Comparison of ENCODE assay signal across 8 mouse cellular contexts in genomic region chr7:19095751-19096110, GRCm38 (mm10). TPM values are rescaled to one million over a fixed set of nuclear protein-coding genes. Genes with fewer than 3 reads are reported as not detected.
DNase-seq lines count a peak whose midpoint lies in the region; ATAC-seq and TF ChIP-seq lines count a peak whose summit lies in the region.

No protein-coding gene starts in this region.

- H3K27ac ChIP-seq in embryonic facial prominence, embryonic 10.5 days (replicated peaks) = peak overlapping the region; percentile 96
- H3K27ac ChIP-seq in heart, embryonic 13.5 days (replicated peaks) = peak overlapping the region; percentile 99
- peak overlapping the region; percentile 96 for H3K27ac ChIP-seq in kidney, postnatal 0 days
- H3K27ac ChIP-seq in stomach, postnatal 0 days (replicated peaks) = peak overlapping the region; percentile 97

- peak overlapping the region; percentile 97 for H3K9ac ChIP-seq in heart, embryonic 13.5 days
- H3K9ac ChIP-seq in kidney, postnatal 0 days (ENCODE audit: low read depth, low read length) = peak overlapping the region; percentile 86
- peak overlapping the region; percentile 82 for H3K9ac ChIP-seq in stomach, postnatal 0 days (ENCODE audit: low read length)

- peaks cover 63% of the 10 kb centered on the region for H3K4me1 ChIP-seq in embryonic facial prominence, embryonic 10.5 days
- H3K4me1 ChIP-seq in heart, embryonic 13.5 days = peaks cover 48% of the 10 kb centered on the region
- peaks cover 20% of the 10 kb centered on the region for H3K4me1 ChIP-seq in kidney, postnatal 0 days (replicated peaks; ENCODE audit: insufficient read depth, low read length)
- peaks cover 7% of the 10 kb centered on the region; the same call in 1 of the 2 replicates for H3K4me1 ChIP-seq in stomach, postnatal 0 days (replicated peaks; ENCODE audit: control insufficient read depth, insufficient read depth)

- peak overlapping the region; percentile 89 for H3K4me3 ChIP-seq in embryonic facial prominence, embryonic 10.5 days
- H3K4me3 ChIP-seq in heart, embryonic 13.5 days = peak overlapping the region; percentile 86
- peak overlapping the region; percentile 76 for H3K4me3 ChIP-seq in kidney, postnatal 0 days (replicated peaks; ENCODE audit: low read depth, low read length)
- H3K4me3 ChIP-seq in stomach, postnatal 0 days (ENCODE audit: low read depth, low read length) = peak overlapping the region; percentile 70

- peak; percentile 37 for DNase-seq in right cerebral cortex, postnatal 14 days
- no peak for DNase-seq in right cerebral cortex, adult 18-20 months
- DNase-seq in embryonic facial prominence, embryonic 10.5 days (ENCODE audit: low spot score) = peak; percentile 92
- DNase-seq in kidney, postnatal 0 days (ENCODE audit: low spot score) = peak; percentile 91
- DNase-seq in lung, postnatal 25 days (ENCODE audit: low spot score) = peak; percentile 48
- DNase-seq in stomach, postnatal 0 days (ENCODE audit: low spot score) = peak; percentile 75
- DNase-seq in natural killer cell, adult 2 months (ENCODE audit: low spot score in 2 of 2) = no peak

- H3K27me3 ChIP-seq in embryonic facial prominence, embryonic 10.5 days (replicated peaks; ENCODE audit: low read depth, poor library complexity, severe bottlenecking) = peaks cover 19% of the 10 kb centered on the region
- peaks cover 3% of the 10 kb centered on the region for H3K27me3 ChIP-seq in heart, embryonic 13.5 days (replicated peaks)
- H3K27me3 ChIP-seq in kidney, postnatal 0 days (ENCODE audit: insufficient read depth, low read length) = no peaks in the 10 kb centered on the region
- H3K27me3 ChIP-seq in stomach, postnatal 0 days (ENCODE audit: control insufficient read depth, insufficient read depth, low read length) = no peaks in the 10 kb centered on the region

- no peak for TF ChIP-seq EP300 in stomach, postnatal 0 days (optimal IDR thresholded peaks at IDR 0.05)

- WGBS in embryonic facial prominence, embryonic 10.5 days = under 1% methylated on average over 19 of the region's 19 CpGs
- under 1% methylated on average over 19 of the region's 19 CpGs for WGBS in heart, embryonic 13.5 days
- WGBS in kidney, postnatal 0 days = under 1% methylated on average over 17 of the region's 19 CpGs
- WGBS in stomach, postnatal 0 days = 1% methylated on average over 18 of the region's 19 CpGs

- H3K9me3 ChIP-seq in embryonic facial prominence, embryonic 10.5 days = no peaks in the 10 kb centered on the region; the same call in 1 of the 2 replicates
- no peaks in the 10 kb centered on the region for H3K9me3 ChIP-seq in heart, embryonic 13.5 days
- no peaks in the 10 kb centered on the region for H3K9me3 ChIP-seq in kidney, postnatal 0 days (replicated peaks; ENCODE audit: low read length)
- H3K9me3 ChIP-seq in stomach, postnatal 0 days (ENCODE audit: control insufficient read depth, low read length) = no peaks in the 10 kb centered on the region

- H3K36me3 ChIP-seq in embryonic facial prominence, embryonic 10.5 days (replicated peaks) = peaks cover 33% of the 10 kb centered on the region
- H3K36me3 ChIP-seq in heart, embryonic 13.5 days = peaks cover 30% of the 10 kb centered on the region
- H3K36me3 ChIP-seq in kidney, postnatal 0 days (ENCODE audit: insufficient read depth, low read length) = 0 out of 2 replicates have a peak, but pooled peaks cover 3% of the 10 kb centered on the region
- peaks cover 13% of the 10 kb centered on the region; the same call in 1 of the 2 replicates for H3K36me3 ChIP-seq in stomach, postnatal 0 days (ENCODE audit: control insufficient read depth, insufficient read depth, low read length)

- no peak for ATAC-seq in heart, embryonic 13.5 days (ENCODE audit: extremely low read depth, insufficient number of reproducible peaks, low FRiP score, low TSS enrichment)
- 0 out of 2 replicates have a peak, but pooled peaks have one; percentile 4 for ATAC-seq in kidney, postnatal 0 days (replicated peaks; ENCODE audit: low FRiP score, low read depth)
- ATAC-seq in stomach, postnatal 0 days (ENCODE audit: low FRiP score, low TSS enrichment) = peak; percentile 4; the same call in 1 of the 2 replicates

- H3K4me2 ChIP-seq in heart, embryonic 13.5 days = peak overlapping the region; percentile 92
- H3K4me2 ChIP-seq in kidney, postnatal 0 days (ENCODE audit: low read length) = peak overlapping the region; percentile 92
- H3K4me2 ChIP-seq in stomach, postnatal 0 days (replicated peaks; ENCODE audit: low read depth) = peak overlapping the region; percentile 83

- TF ChIP-seq CTCF in kidney, postnatal 0 days (IDR thresholded peaks at IDR 0.05; ENCODE audit: low read depth) = no peak
- TF ChIP-seq CTCF in stomach, postnatal 0 days (IDR thresholded peaks at IDR 0.05; ENCODE audit: low read depth) = 0 out of 2 replicates have a peak, but pooled peaks have one; percentile 3

RNA-seq across cellular contexts. Expression of gene Six5, which starts 1.3 kb away (rescaled TPM):
- polyA plus RNA-seq in embryonic facial prominence, embryonic 10.5 days (2016; fragmentation: Nextera tagmentation; extraction: Ambion mirVana) = 6.3 and 7.6 TPM in 2 replicates
- 5.9 and 6.0 TPM in 2 replicates for polyA plus RNA-seq in heart, embryonic 13.5 days (2015; fragmentation: Nextera tagmentation; extraction: Ambion mirVana)
- 7.6 and 7.9 TPM in 2 replicates for polyA plus RNA-seq in kidney, postnatal 0 days (2015; fragmentation: Nextera tagmentation; extraction: Ambion mirVana)
- 6.1 and 7.7 TPM in 2 replicates for polyA plus RNA-seq in stomach, postnatal 0 days (2015; fragmentation: Nextera tagmentation; extraction: Ambion mirVana)

RNA-seq across cellular contexts. Expression of gene Dmpk, which starts 12.1 kb away (rescaled TPM):
- 7.0 and 9.1 TPM in 2 replicates for polyA plus RNA-seq in embryonic facial prominence, embryonic 10.5 days (2016; fragmentation: Nextera tagmentation; extraction: Ambion mirVana)
- 19.3 and 20.0 TPM in 2 replicates for polyA plus RNA-seq in heart, embryonic 13.5 days (2015; fragmentation: Nextera tagmentation; extraction: Ambion mirVana)
- 9.4 and 11.6 TPM in 2 replicates for polyA plus RNA-seq in kidney, postnatal 0 days (2015; fragmentation: Nextera tagmentation; extraction: Ambion mirVana)
- polyA plus RNA-seq in stomach, postnatal 0 days (2015; fragmentation: Nextera tagmentation; extraction: Ambion mirVana) = 91.3 and 103 TPM in 2 replicates

RNA-seq across cellular contexts. Expression of gene Dmwd, which starts 19.7 kb away (rescaled TPM):
- 16.8 and 18.0 TPM in 2 replicates for polyA plus RNA-seq in embryonic facial prominence, embryonic 10.5 days (2016; fragmentation: Nextera tagmentation; extraction: Ambion mirVana)
- polyA plus RNA-seq in heart, embryonic 13.5 days (2015; fragmentation: Nextera tagmentation; extraction: Ambion mirVana) = 11.3 and 13.9 TPM in 2 replicates
- 12.2 and 16.9 TPM in 2 replicates for polyA plus RNA-seq in kidney, postnatal 0 days (2015; fragmentation: Nextera tagmentation; extraction: Ambion mirVana)
- polyA plus RNA-seq in stomach, postnatal 0 days (2015; fragmentation: Nextera tagmentation; extraction: Ambion mirVana) = 4.5 and 7.0 TPM in 2 replicates

RNA-seq across cellular contexts. Expression of gene Gm4969, which starts 22.4 kb away (rescaled TPM):
- 0.99 and 1.9 TPM in 2 replicates for polyA plus RNA-seq in embryonic facial prominence, embryonic 10.5 days (2016; fragmentation: Nextera tagmentation; extraction: Ambion mirVana)
- polyA plus RNA-seq in heart, embryonic 13.5 days (2015; fragmentation: Nextera tagmentation; extraction: Ambion mirVana) = 1.2 and 2.1 TPM in 2 replicates
- 2.0 TPM in 2 replicates for polyA plus RNA-seq in kidney, postnatal 0 days (2015; fragmentation: Nextera tagmentation; extraction: Ambion mirVana)
- 0.72 and 0.76 TPM in 2 replicates for polyA plus RNA-seq in stomach, postnatal 0 days (2015; fragmentation: Nextera tagmentation; extraction: Ambion mirVana)

RNA-seq across cellular contexts. Expression of gene Fbxo46, which starts 23.9 kb away (rescaled TPM):
- 15.9 and 18.0 TPM in 2 replicates for polyA plus RNA-seq in embryonic facial prominence, embryonic 10.5 days (2016; fragmentation: Nextera tagmentation; extraction: Ambion mirVana)
- polyA plus RNA-seq in heart, embryonic 13.5 days (2015; fragmentation: Nextera tagmentation; extraction: Ambion mirVana) = 8.0 and 8.6 TPM in 2 replicates
- 12.1 and 13.0 TPM in 2 replicates for polyA plus RNA-seq in kidney, postnatal 0 days (2015; fragmentation: Nextera tagmentation; extraction: Ambion mirVana)
- polyA plus RNA-seq in stomach, postnatal 0 days (2015; fragmentation: Nextera tagmentation; extraction: Ambion mirVana) = 6.5 and 6.7 TPM in 2 replicates

Comparison
In these comparisons a context has a peak if more than half of its experiments do, and no peak if none do; other contexts are left out.
1. DNase-seq: peak in right cerebral cortex, postnatal 14 days (single experiment), embryonic facial prominence, embryonic 10.5 days (single experiment), kidney, postnatal 0 days (single experiment), lung, postnatal 25 days (single experiment) and stomach, postnatal 0 days (single experiment); none in right cerebral cortex, adult 18-20 months (single experiment) and natural killer cell, adult 2 months (0 of 2).
2. Peak in every context shown above with its lines, with median percentiles within 50 percentile points of each other: H3K27ac ChIP-seq, H3K4me3 ChIP-seq, H3K4me2 ChIP-seq and H3K9ac ChIP-seq.